Mouse (Mus musculus): ENCODE measurements at regions not wholly inside any gene's neighbourhood (a gene's known extent, or its start where the extent isn't known, plus 50 kb on each side); places are given as distances from the start of the nearest gene placed in this dataset.

- H3K4me2 ChIP-seq (replicated peaks; ENCODE audit: low read depth), result no peak overlapping the region
- DNase-seq (ENCODE audit: low spot score), result no peak
- H3K4me3 ChIP-seq (ENCODE audit: low read depth, low read length), result no peak overlapping the region
- no peak overlapping the region for H3K27ac ChIP-seq (replicated peaks)
- no peak for ATAC-seq (ENCODE audit: low FRiP score, low TSS enrichment)
- H3K9ac ChIP-seq (ENCODE audit: low read length), result no peak overlapping the region
- no peak for TF ChIP-seq EP300 (optimal IDR thresholded peaks at IDR 0.05)
- TF ChIP-seq CTCF (IDR thresholded peaks at IDR 0.05; ENCODE audit: low read depth), result no peak
- H3K27me3 ChIP-seq (ENCODE audit: control insufficient read depth, insufficient read depth, low read length), result no peaks in the 10 kb centered on the region
- H3K9me3 ChIP-seq (ENCODE audit: control insufficient read depth, low read length), result no peaks in the 10 kb centered on the region
- no peaks in the 10 kb centered on the region for H3K36me3 ChIP-seq (ENCODE audit: control insufficient read depth, insufficient read depth, low read length)
- H3K4me1 ChIP-seq (replicated peaks; ENCODE audit: control insufficient read depth, insufficient read depth), result no peaks in the 10 kb centered on the region
Observed at GRCm38 (mm10) chrX:16421159-16421558, 101.5 kb upstream of the Cypt1 start.

GRCm38 (mm10) chrX:16421663-16422062, 101.0 kb upstream of the Cypt1 start:
- DNase-seq (ENCODE audit: low spot score), result no peak

GRCm38 (mm10) chrX:16438088-16438487, 84.6 kb upstream of the Cypt1 start:
- TF ChIP-seq CTCF (IDR thresholded peaks at IDR 0.05; ENCODE audit: low read depth) (peak; percentile 35; the same call in 1 of the 2 replicates), EP300 (optimal IDR thresholded peaks at IDR 0.05) (no peak)
- no peaks in the 10 kb centered on the region for H3K4me1 ChIP-seq (replicated peaks; ENCODE audit: control insufficient read depth, insufficient read depth)
- ATAC-seq (ENCODE audit: low FRiP score, low TSS enrichment), result no peak
- WGBS, result 89% methylated on average over 1 of the region's 1 CpGs
- H3K27me3 ChIP-seq (ENCODE audit: control insufficient read depth, insufficient read depth, low read length), result no peaks in the 10 kb centered on the region
- H3K36me3 ChIP-seq (ENCODE audit: control insufficient read depth, insufficient read depth, low read length), result no peaks in the 10 kb centered on the region
- no peak overlapping the region for H3K27ac ChIP-seq (replicated peaks)
- no peak overlapping the region for H3K4me2 ChIP-seq (replicated peaks; ENCODE audit: low read depth)
- H3K9me3 ChIP-seq (ENCODE audit: control insufficient read depth, low read length), result no peaks in the 10 kb centered on the region
- no peak overlapping the region for H3K9ac ChIP-seq (ENCODE audit: low read length)
- no peak overlapping the region for H3K4me3 ChIP-seq (ENCODE audit: low read depth, low read length)
- DNase-seq (ENCODE audit: low spot score), result no peak

More at GRCm38 (mm10) chrX:16421663-16422062, 101.0 kb upstream of the Cypt1 start:
- H3K9me3 ChIP-seq (ENCODE audit: control insufficient read depth, low read length), result no peaks in the 10 kb centered on the region
- H3K4me1 ChIP-seq (replicated peaks; ENCODE audit: control insufficient read depth, insufficient read depth), result no peaks in the 10 kb centered on the region
- no peak overlapping the region for H3K27ac ChIP-seq (replicated peaks)
- H3K27me3 ChIP-seq (ENCODE audit: control insufficient read depth, insufficient read depth, low read length), result no peaks in the 10 kb centered on the region
- no peak overlapping the region for H3K4me3 ChIP-seq (ENCODE audit: low read depth, low read length)
- no peaks in the 10 kb centered on the region for H3K36me3 ChIP-seq (ENCODE audit: control insufficient read depth, insufficient read depth, low read length)
- no peak for TF ChIP-seq CTCF (IDR thresholded peaks at IDR 0.05; ENCODE audit: low read depth)
- TF ChIP-seq EP300 (optimal IDR thresholded peaks at IDR 0.05), result no peak
- no peak overlapping the region for H3K9ac ChIP-seq (ENCODE audit: low read length)
- no peak overlapping the region for H3K4me2 ChIP-seq (replicated peaks; ENCODE audit: low read depth)
- no peak for ATAC-seq (ENCODE audit: low FRiP score, low TSS enrichment)

GRCm38 (mm10) chrX:16450496-16451078, 72.1 kb upstream of the Cypt1 start:
- TF ChIP-seq EP300 (optimal IDR thresholded peaks at IDR 0.05), result no peak
- TF ChIP-seq CTCF (IDR thresholded peaks at IDR 0.05; ENCODE audit: low read depth), result peak; percentile 79
- Histone ChIP-seq H3K27ac (replicated peaks) (no peak overlapping the region), H3K4me2 (replicated peaks; ENCODE audit: low read depth) (no peak overlapping the region), H3K36me3 (ENCODE audit: control insufficient read depth, insufficient read depth, low read length) (no peaks in the 10 kb centered on the region), H3K4me1 (replicated peaks; ENCODE audit: control insufficient read depth, insufficient read depth) (no peaks in the 10 kb centered on the region), H3K4me3 (ENCODE audit: low read depth, low read length) (no peak overlapping the region), H3K9me3 (ENCODE audit: control insufficient read depth, low read length) (no peaks in the 10 kb centered on the region), H3K27me3 (ENCODE audit: control insufficient read depth, insufficient read depth, low read length) (no peaks in the 10 kb centered on the region), H3K9ac (ENCODE audit: low read length) (no peak overlapping the region)
- ATAC-seq (ENCODE audit: low FRiP score, low TSS enrichment) (no peak), DNase-seq (ENCODE audit: low spot score) (peak; percentile 48)
- 7% methylated on average over 2 of the region's 2 CpGs for WGBS

Measured in stomach, postnatal 0 days (tissue).